Mouse (Mus musculus) adrenal gland, postnatal 10 days (tissue): ENCODE measurements around the gene Olfr237-ps1. TPM values are rescaled to one million over a fixed set of nuclear protein-coding genes. Genes with fewer than 3 reads are reported as not detected.
"Not testable (repeated sequence)": the region's sequence is repeated elsewhere in the genome, so short reads cannot be mapped to it uniquely, and the experiment has no call there.

Experiments
- DNase-seq: peaks from one replicate; pipeline ENCODE4 v3.0.0; 2021; ENCODE audit warnings: mixed read lengths
- long read RNA-seq, 2 experiments: library from polyadenylated mRNA; stranded (forward); transcript quantifications; one replicate each; pipeline ENCODE4 v2.0.0; 2021
- total RNA-seq, 2 experiments: library from RNA; stranded (reverse); gene quantifications; 2 replicates each; pipeline ENCODE4 v1.2.3; 2021

The Olfr237-ps1 gene
- total RNA-seq = not detected
- long read RNA-seq, experiment 1 = 0 reads
- long read RNA-seq, experiment 2 = 0 reads

GRCm38 (mm10) chr6:43146267-43146666, at the start of gene Olfr237-ps1:
Gene Olfr237-ps1, plus strand, starts transcription at chr6:43146567.
- not testable (repeated sequence) for DNase-seq

GRCm38 (mm10) chr6:43106069-43106468, 40.3 kb upstream of the Olfr237-ps1 start, which contains the start of gene Olfr441:
Gene Olfr441, plus strand, starts transcription at chr6:43106369.
- DNase-seq = not testable (repeated sequence)

GRCm38 (mm10) chr6:43159502-43159901, 13.1 kb downstream of the Olfr237-ps1 start:
- DNase-seq = no peak

GRCm38 (mm10) chr6:43162982-43163381, 16.6 kb downstream of the Olfr237-ps1 start, which contains the start of gene Olfr437:
Gene Olfr437, plus strand, starts transcription at chr6:43163282.
- DNase-seq = no peak

- DNase-seq = no peak
Measured at GRCm38 (mm10) chr6:43167246-43167645, 20.9 kb downstream of the Olfr237-ps1 start.

- DNase-seq = no peak
Measured at GRCm38 (mm10) chr6:43171840-43172239, 25.5 kb downstream of the Olfr237-ps1 start, which contains the start of gene Olfr13. Gene Olfr13, plus strand, starts transcription at chr6:43172140.

GRCm38 (mm10) chr6:43178129-43178528, 31.8 kb downstream of the Olfr237-ps1 start:
- no peak for DNase-seq

- DNase-seq = no peak
Measured at GRCm38 (mm10) chr6:43178584-43179501, 32.5 kb downstream of the Olfr237-ps1 start.

GRCm38 (mm10) chr6:43190986-43191385, 44.6 kb downstream of the Olfr237-ps1 start:
- no peak for DNase-seq

- DNase-seq = no peak
Measured at GRCm38 (mm10) chr6:43196781-43197180, 50.4 kb downstream of the Olfr237-ps1 start, which contains the start of gene Olfr435. Gene Olfr435, plus strand, starts transcription at chr6:43197146.

GRCm38 (mm10) chr6:43198094-43198493, 51.7 kb downstream of the Olfr237-ps1 start:
- DNase-seq = no peak

- DNase-seq = no peak
Measured at GRCm38 (mm10) chr6:43202786-43203185, 56.4 kb downstream of the Olfr237-ps1 start.

GRCm38 (mm10) chr6:43205355-43205754, 59.0 kb downstream of the Olfr237-ps1 start:
- no peak for DNase-seq

Other genes with a start within 250 kb of the Olfr237-ps1 start
- not detected for gene Olfr447, start 237.7 kb upstream of the Olfr237-ps1 start, total RNA-seq
- not detected for gene Olfr446, start 225.2 kb upstream of the Olfr237-ps1 start, total RNA-seq
- not detected for gene Olfr444, start 197.5 kb upstream of the Olfr237-ps1 start, total RNA-seq
- not detected for gene Olfr441, start 40.2 kb upstream of the Olfr237-ps1 start, total RNA-seq
- gene Olfr437, start 16.7 kb downstream of the Olfr237-ps1 start, total RNA-seq = not detected
- gene Olfr13, start 25.6 kb downstream of the Olfr237-ps1 start, total RNA-seq = not detected
- gene Olfr435, start 50.6 kb downstream of the Olfr237-ps1 start, total RNA-seq = not detected
- not detected for gene Olfr434, start 66.5 kb downstream of the Olfr237-ps1 start, total RNA-seq
- gene Olfr47, start 85.0 kb downstream of the Olfr237-ps1 start, total RNA-seq = not detected
- gene Arhgef5, start 119.0 kb downstream of the Olfr237-ps1 start, total RNA-seq = 10 to 100 TPM; 11.6 to 15.4 TPM
- gene Nobox, start 163.0 kb downstream of the Olfr237-ps1 start, total RNA-seq = not detected